Mouse (Mus musculus) megakaryocyte progenitor cell, adult 5-6 weeks (primary cell): ENCODE data around the gene Rrbp1. TPM values are rescaled to one million over a fixed set of nuclear protein-coding genes. Genes with fewer than 3 reads are reported as not detected.
A peak's percentile ranks its signal among the peaks of the same experiment; 100 is the strongest.

Experiments used
- ATAC-seq: replicated peaks from 2 replicates; pipeline ENCODE4 v1.8.0; 2016; ENCODE audit warnings: mild to moderate bottlenecking, moderate TSS enrichment, inconsistent platforms; ENCODE audit not compliant: poor library complexity
- total RNA-seq, 2 experiments: library from RNA; stranded (forward) in 1 of 2; stranded (reverse) in 1 of 2; fragments of 157-497, 149-512 nt in 1 of 2; fragments of 200-1000 nt in 1 of 2; gene quantifications; 2 replicates each; pipeline versions ENCODE4 v1.2.3 to v1.2.4; 2015 to 2017

Gene Rrbp1
- total RNA-seq, 2 experiments from 2014 or later: 187 to 204 TPM

GRCm38 (mm10) chr2:143963318-143963717 is 47.7 kb downstream of the Rrbp1 start:
- ATAC-seq: no peak

GRCm38 (mm10) chr2:143962192-143962591 is 48.9 kb downstream of the Rrbp1 start:
- peak; percentile 86 for ATAC-seq

GRCm38 (mm10) chr2:143955746-143956145 is 55.3 kb downstream of the Rrbp1 start:
- no peak for ATAC-seq

DNA sequence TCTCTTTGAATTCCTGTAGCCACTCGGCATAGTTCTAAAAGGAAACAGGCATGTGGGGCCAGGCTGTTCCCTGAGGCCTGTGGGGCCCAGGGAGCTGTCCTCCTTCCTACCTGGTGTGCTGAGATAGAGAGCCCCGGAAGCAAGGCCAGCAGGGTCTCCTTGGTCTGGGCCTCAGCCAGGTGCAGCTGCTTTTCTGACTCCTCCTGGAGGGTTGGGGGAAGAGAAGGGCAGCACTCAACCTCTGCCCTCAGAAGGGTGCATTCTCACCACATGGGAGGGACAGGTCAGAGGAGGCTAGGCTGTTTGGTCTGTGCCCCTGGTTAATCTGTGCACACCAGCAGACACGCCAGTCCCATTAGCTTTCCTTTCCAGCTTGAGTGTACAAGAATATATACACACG is 56.1 kb downstream of the Rrbp1 start:
- no peak for ATAC-seq

DNA sequence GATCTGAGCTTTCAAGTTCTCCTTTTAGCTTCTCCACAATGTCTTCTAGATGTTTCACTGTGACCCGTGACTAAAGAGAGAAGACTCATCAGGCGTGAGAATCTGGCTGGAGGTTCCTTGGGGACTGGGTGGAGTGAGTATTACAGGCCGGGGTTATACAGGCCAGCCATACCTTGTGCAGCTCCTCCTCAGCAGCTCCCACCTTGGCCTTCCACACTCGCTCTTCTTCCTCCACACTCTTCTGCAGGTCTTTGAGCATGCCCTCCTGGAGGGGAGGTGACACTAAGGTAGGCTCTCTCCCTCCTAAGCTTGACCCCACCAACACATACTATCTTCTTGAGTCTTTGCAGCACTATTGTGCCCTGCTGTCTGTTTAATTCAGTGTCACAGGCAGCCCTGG is 57.1 kb downstream of the Rrbp1 start:
- ATAC-seq: no peak

DNA sequence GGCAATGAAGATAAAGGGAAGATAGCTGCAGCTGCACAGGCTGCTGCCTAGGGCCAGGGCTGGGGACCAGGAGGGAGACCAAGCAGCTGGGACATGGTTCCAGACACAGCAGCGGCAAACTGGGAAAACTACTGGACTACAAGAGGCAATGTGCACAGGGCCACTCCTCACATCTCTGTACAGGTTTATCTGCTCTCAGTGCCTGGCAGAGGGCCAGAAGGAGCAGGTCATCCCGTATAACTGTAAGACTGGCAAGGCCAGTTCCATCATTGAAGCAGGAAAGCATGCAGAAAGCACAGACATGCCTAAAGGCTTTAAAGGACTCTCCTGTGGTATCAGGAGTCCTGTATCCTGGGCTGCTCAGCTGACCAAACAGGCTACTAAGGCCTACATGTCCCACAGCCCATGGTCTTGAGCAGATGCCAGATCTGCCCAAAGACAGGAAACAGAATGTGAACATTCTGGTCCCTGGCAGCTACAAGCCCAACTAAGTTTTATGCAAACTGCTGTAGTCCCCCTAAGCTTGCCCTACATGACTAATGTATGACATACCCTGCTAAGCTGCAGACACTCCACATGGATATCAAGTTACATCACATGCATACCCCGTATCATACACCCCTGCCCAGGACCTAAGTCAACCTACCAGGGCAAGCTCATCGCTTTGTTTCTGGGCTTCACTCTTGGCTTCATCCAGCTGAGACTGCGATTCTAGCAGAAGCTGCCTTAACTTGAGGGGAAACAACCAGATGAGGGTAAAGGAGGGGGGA is 59.3 kb downstream of the Rrbp1 start:
- no peak for ATAC-seq

DNA sequence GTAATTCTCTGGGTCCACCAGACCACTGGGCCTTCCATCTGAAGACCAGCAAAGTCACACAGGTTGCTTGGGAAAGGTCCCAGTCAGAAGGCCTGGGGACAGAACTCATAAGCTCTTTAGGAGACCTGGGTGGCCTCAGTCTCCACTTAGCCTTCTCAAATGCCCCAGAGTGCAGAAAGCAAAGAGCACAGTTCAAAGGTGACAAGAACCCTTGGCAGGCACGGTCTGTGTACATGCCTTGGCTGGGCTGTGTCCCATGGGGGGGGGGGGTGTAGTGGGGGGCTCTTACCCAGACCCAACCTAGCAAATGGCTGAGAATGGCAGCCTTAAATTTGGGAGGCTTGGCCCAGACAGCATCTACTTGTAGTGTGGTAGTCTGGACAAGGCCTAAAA is 60.0 kb downstream of the Rrbp1 start:
- ATAC-seq: no peak

- no peak for ATAC-seq
Measured at GRCm38 (mm10) chr2:143950290-143951027, 60.6 kb downstream of the Rrbp1 start.

DNA sequence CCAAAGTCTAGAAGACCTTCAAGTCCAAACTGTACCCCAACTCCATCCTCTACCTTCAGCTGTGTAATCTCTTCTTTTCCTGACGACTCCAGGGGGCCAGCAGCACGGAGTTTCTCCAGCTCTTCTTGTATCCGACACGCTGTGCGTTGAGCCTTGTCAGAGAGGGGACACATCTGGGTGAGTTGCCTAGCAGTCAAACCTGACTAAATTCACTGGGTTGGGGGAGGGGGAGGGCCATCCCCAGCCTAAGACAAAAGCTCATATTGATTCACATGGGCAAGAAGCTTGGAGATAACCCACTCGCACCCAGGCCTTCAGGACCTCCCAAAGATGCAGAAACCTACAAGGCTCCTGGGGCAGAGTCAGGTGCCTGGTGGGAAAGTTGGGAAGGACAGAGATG is 61.8 kb downstream of the Rrbp1 start:
- ATAC-seq: no peak

DNA sequence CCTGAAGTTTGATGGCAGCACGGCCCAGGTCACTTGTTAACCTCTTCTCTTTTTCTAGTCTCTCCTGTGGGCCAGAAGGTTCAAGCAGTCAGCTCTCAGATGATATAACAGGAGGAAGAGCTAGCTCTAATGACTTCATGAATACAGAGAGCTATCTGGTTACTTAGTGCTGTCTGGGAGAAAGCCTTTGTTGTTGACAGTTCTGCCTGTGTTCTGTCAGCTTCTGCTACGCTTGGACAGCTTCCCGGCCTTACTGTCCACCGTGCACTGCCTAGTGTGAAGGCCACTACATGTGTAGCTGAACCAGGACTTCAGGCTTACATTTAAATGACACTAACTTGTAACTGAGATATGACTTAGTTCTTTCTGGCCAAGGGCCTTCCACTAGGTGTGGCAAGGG is 62.6 kb downstream of the Rrbp1 start:
- no peak for ATAC-seq

DNA sequence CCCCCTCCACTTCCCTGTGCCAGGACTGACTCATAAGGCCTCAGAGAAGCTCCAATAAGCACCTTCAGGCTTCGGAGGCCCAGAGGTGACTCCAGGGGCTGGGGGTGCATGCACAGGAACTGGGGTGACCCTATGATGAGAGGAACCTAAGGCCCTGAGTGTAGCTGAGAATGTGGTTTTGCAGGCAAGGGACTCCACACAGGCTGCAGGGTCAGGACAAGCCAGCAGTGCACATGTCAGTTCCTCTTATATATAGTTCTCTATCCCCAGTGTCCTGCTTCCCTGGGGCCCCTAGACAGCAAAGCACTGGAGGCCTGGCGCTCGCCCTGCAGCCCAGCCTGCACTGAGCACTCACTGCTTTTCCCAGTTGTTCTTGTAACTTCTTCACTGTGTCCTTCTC is 63.1 kb downstream of the Rrbp1 start:
- no peak for ATAC-seq

GRCm38 (mm10) chr2:143946399-143946798 is 64.7 kb downstream of the Rrbp1 start:
- no peak for ATAC-seq

GRCm38 (mm10) chr2:143945466-143946075 is 65.5 kb downstream of the Rrbp1 start:
- peak; percentile 75 for ATAC-seq

- no peak for ATAC-seq
Measured at GRCm38 (mm10) chr2:143944796-143945195, 66.3 kb downstream of the Rrbp1 start.

DNA sequence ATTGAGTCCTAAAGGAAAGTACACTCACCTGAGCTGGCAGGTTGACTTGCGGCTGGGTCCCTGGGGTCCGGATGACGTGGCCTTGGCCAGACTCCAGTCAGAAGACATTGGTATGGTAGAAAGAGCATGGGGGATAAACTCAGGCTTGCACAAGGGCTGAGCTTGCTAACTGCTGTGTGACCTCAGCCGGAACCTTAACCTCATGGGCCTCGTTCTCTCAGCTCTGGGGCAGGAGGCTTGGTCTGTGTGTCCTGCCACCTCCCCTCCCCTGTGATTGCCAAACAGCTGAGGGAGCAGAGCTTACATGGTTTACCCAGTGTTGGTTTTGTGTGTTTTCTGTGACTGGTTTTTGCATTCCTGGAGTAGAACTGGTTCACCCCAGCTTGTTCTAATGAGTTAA is 70.7 kb downstream of the Rrbp1 start:
- peak; percentile 86 for ATAC-seq

DNA sequence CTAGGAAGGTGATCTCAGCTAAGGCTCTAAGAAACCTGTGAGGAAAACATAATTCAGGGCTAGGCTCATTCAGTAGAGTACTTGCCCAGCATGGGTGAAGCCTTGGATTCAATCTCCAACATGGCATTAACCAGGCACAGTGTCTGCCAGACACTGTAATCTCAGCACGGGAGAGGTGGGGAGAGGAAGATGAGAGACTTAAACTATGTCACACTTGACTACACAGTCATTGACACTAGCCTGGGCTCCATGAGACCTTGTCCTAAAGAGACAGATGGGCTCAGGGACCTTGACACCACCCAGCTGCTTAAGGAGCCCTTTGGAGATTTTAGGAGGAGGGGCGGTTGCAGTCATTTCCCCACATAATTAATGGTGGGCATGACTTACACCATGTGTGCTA is 73.2 kb downstream of the Rrbp1 start:
- ATAC-seq: no peak

GRCm38 (mm10) chr2:143934439-143934838 is 76.6 kb downstream of the Rrbp1 start:
- peak; percentile 82 for ATAC-seq

GRCm38 (mm10) chr2:143933516-143933915 is 77.5 kb downstream of the Rrbp1 start:
- ATAC-seq: no peak

GRCm38 (mm10) chr2:143932340-143932873 is 78.7 kb downstream of the Rrbp1 start:
- no peak for ATAC-seq

DNA sequence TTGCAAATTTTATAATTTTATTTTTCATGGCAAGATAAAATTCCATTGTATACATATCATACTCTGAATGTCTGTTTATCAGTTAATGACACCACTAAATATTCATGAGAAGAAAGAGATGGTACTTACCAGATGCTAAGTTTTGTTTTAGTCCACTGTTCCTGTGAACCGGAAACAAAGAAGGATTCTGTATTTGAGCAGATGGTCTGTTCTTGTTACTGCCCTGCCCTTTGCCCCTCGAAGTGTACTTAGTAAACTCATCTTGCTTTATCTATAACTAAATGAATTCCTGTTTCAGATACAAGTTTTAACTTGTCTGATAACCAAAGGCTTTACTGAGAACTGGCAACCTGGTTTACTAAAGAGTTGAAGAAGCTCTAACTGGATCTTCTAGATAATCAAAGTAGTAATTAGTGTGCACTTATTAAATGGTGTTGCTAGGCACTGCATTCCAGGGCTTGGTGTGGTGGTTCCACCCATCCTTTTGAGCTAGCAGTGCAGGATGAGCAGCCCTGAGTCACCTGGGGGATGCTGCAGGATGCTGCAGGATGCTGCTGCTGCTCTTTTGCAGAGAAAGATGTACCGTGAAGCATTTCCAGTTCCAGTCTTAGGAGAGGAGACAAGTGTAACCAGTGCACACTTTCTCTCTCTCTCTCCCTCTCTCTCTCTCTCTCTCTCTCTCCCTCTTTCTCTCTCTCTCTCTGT is 81.3 kb downstream of the Rrbp1 start:
- ATAC-seq: no peak

GRCm38 (mm10) chr2:143925826-143926225 is 85.2 kb downstream of the Rrbp1 start:
- ATAC-seq: no peak
